Mouse (Mus musculus): ENCODE measurements around the gene Alx1.

DNA sequence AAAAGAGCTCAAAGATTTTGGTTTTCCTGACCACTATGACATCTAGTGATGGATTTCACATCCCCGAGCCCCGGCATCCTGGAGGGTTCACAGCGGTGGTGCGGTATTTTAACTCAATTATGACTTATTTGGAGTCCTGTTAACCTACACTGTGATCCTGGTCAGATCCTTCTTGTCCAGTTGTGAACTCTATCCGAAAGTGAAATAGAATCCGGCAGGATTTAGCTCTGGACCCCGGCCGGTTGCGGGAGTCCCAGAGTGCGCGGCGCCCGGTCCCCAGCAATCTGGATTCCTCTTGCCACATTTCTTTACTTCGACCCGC is 2.1 kb downstream of the Alx1 start:
- TF ChIP-seq CTCF (IDR thresholded peaks at IDR 0.05) (no peak), EP300 (IDR thresholded peaks at IDR 0.05) (no peak)

All from lung, postnatal 0 days (tissue).